Mouse (Mus musculus) midbrain, embryonic 16.5 days (tissue): ENCODE data around the gene Agtpbp1. TPM values are rescaled to one million over a fixed set of nuclear protein-coding genes. Genes with fewer than 3 reads are reported as not detected.

Experiments
- ATAC-seq: fragments of 200-750 bp; cut with Nextera tagmentation; 2 replicates; pipeline ENCODE4 v1.8.0; 2017; ENCODE audit warnings: moderate TSS enrichment
- H3K27ac ChIP-seq: fragments of 300-500 bp; sonication (generic); 2 replicates; pipeline ENCODE4 v1.5.1; 2014; ENCODE audit warnings: mild to moderate bottlenecking, low read length, mixed read lengths
- H3K27me3 ChIP-seq: fragments of 300-500 bp; sonication (generic); 2 replicates; pipeline ENCODE4 v1.6.1; 2014; ENCODE audit warnings: low read depth, low read length, mixed read lengths; ENCODE audit not compliant: control insufficient read depth, insufficient read depth
- H3K36me3 ChIP-seq: fragments of 300-500 bp; sonication (generic); 2 replicates; pipeline ENCODE4 v1.6.1; 2014; ENCODE audit warnings: mild to moderate bottlenecking, low read length, moderate library complexity, mixed read lengths; ENCODE audit not compliant: control insufficient read depth, insufficient read depth
- H3K4me1 ChIP-seq: fragments of 300-500 bp; sonication (generic); 2 replicates; pipeline ENCODE4 v1.6.1; 2014; ENCODE audit warnings: mild to moderate bottlenecking, low read length, mixed read lengths; ENCODE audit not compliant: control insufficient read depth, insufficient read depth
- H3K4me2 ChIP-seq: fragments of 300-500 bp; sonication (generic); 2 replicates; pipeline ENCODE4 v1.6.1; 2014; ENCODE audit warnings: mild to moderate bottlenecking, low read length, mixed read lengths
- H3K4me3 ChIP-seq: fragments of 300-500 bp; sonication (generic); 2 replicates; pipeline ENCODE4 v1.5.1; 2014; ENCODE audit warnings: low read depth, mild to moderate bottlenecking, low read length, moderate library complexity, mixed read lengths
- H3K9ac ChIP-seq: fragments of 300-500 bp; sonication (generic); 2 replicates; pipeline ENCODE4 v1.6.1; 2014; ENCODE audit warnings: low read depth, low read length, mixed read lengths
- H3K9me3 ChIP-seq: fragments of 300-500 bp; sonication (generic); replicated peaks from 2 replicates; pipeline ENCODE4 v1.6.1; 2014; ENCODE audit warnings: mild to moderate bottlenecking, low read length, mixed read lengths; ENCODE audit not compliant: control insufficient read depth, poor library complexity, severe bottlenecking
- WGBS: fragments of 180-500 bp; shearing (Covaris S2); extraction: QIAGEN DNeasy Blood & Tissue Kit; methylation state at CpG from one replicate; pipeline ENCODE4 v1.1.7; 2014; 5-methylcytosine and 5-hydroxymethylcytosine counted together
- polyA plus RNA-seq: library from polyadenylated mRNA; unstranded; fragments of >200 nt; fragmentation: Nextera tagmentation; extraction: Ambion mirVana; gene quantifications from 2 replicates; pipeline ENCODE4 v1.2.1, GENCODE M21; 2015

Agtpbp1 gene
- polyA plus RNA-seq, 1 experiment from 2014 or later, result 76.0 TPM

DNA sequence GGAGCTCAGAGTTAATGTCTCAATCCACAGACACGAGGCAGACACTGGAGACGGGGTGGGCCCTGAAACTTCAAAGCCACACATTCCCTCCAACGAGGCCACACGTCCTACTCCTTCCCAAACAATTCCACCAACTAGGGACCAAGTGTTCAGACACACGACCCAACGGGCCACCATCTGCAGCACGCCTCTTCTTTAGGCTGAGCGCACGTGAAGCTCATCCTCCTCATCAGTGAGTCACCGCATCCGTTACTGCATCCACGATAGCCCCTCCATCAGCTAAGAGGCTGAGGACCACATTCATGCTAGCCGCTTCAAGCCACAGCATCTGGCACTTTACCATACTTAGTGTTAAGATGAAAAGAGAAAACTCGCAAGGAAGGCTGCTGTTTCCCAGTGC, 107.6 kb downstream of the Agtpbp1 start:
- Histone ChIP-seq H3K4me1 (no peaks in the 10 kb centered on the region), H3K27me3 (no peaks in the 10 kb centered on the region), H3K4me2 (no peak overlapping the region), H3K9me3 (no peaks in the 10 kb centered on the region), H3K9ac (no peak overlapping the region), H3K4me3 (no peak overlapping the region), H3K36me3 (0 out of 2 replicates have a peak, but pooled peaks cover 5% of the 10 kb centered on the region), H3K27ac (no peak overlapping the region)
- WGBS, result 94% methylated on average over 14 of the region's 14 CpGs
- ATAC-seq, result no peak

GRCm38 (mm10) chr13:59474973-59475372, 110.1 kb downstream of the Agtpbp1 start:
- Histone ChIP-seq H3K9me3 (no peaks in the 10 kb centered on the region), H3K36me3 (0 out of 2 replicates have a peak, but pooled peaks cover 5% of the 10 kb centered on the region), H3K27ac (no peak overlapping the region), H3K4me2 (no peak overlapping the region), H3K9ac (no peak overlapping the region), H3K4me1 (no peaks in the 10 kb centered on the region), H3K27me3 (no peaks in the 10 kb centered on the region), H3K4me3 (no peak overlapping the region)
- ATAC-seq, result no peak
- 60% methylated on average over 8 of the region's 8 CpGs for WGBS

DNA sequence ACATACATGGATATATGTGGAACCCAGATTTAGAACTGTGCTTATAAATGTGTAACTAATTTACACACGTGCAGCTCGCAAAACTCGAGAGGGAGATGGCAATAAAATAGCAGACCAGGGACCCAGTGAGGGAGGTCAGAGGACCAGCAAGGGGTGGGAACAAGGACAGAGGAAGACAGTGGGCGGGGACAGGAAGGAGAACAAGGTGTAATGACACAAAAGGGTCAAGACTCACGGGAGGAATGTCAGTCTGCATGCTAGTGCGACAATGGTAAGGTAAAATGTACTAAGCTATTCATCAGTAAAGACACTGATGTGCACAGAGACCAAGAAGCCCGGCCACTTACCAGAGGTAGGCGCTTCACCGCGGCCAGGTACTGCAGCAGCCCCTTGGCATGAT, 111.7 kb downstream of the Agtpbp1 start:
- Histone ChIP-seq H3K27me3 (no peaks in the 10 kb centered on the region), H3K9ac (no peak overlapping the region), H3K27ac (peak overlapping the region; percentile 20; the same call in 1 of the 2 replicates), H3K4me1 (no peaks in the 10 kb centered on the region; the same call in 1 of the 2 replicates), H3K36me3 (0 out of 2 replicates have a peak, but pooled peaks cover 5% of the 10 kb centered on the region), H3K9me3 (no peaks in the 10 kb centered on the region), H3K4me2 (no peak overlapping the region), H3K4me3 (no peak overlapping the region)
- ATAC-seq, result no peak
- 88% methylated on average over 10 of the region's 10 CpGs for WGBS

DNA sequence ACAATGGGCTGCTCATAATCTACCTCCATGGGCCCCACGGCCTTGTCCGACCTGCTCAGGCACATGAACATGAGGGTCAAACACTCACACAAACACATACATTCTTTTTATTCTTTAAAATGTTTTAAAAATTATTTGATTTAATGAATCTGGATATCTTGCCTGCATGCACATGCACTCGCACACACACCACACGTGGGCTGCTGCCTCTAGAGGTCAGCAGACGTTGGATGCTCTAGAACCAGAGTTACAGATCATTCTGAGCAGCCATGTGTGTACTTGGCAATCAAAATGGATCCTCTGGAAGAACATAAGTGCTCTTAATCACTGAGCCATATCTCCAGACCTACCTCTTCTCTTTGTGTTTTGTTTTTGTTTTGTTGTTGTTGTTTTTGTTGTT, 112.8 kb downstream of the Agtpbp1 start:
- H3K9me3 ChIP-seq, result no peaks in the 10 kb centered on the region
- ATAC-seq, result no peak
- no peak overlapping the region for H3K4me2 ChIP-seq

GRCm38 (mm10) chr13:59469701-59470100, 115.3 kb downstream of the Agtpbp1 start:
- Histone ChIP-seq H3K27me3 (no peaks in the 10 kb centered on the region), H3K27ac (no peak overlapping the region), H3K4me3 (no peak overlapping the region), H3K9ac (no peak overlapping the region), H3K4me2 (no peak overlapping the region), H3K36me3 (0 out of 2 replicates have a peak, but pooled peaks cover 3% of the 10 kb centered on the region), H3K9me3 (no peaks in the 10 kb centered on the region), H3K4me1 (peaks cover 4% of the 10 kb centered on the region)
- WGBS, result 87% methylated on average over 5 of the region's 5 CpGs
- no peak for ATAC-seq

More for the DNA sequence above, 112.8 kb downstream of the Agtpbp1 start:
- 82% methylated on average over 5 of the region's 5 CpGs for WGBS
- Histone ChIP-seq H3K9ac (no peak overlapping the region), H3K36me3 (0 out of 2 replicates have a peak, but pooled peaks cover 5% of the 10 kb centered on the region), H3K4me3 (no peak overlapping the region), H3K27me3 (no peaks in the 10 kb centered on the region), H3K27ac (no peak overlapping the region), H3K4me1 (peaks cover 4% of the 10 kb centered on the region)

GRCm38 (mm10) chr13:59468181-59468802, 116.7 kb downstream of the Agtpbp1 start:
- no peak for ATAC-seq
- 0 out of 2 replicates have a peak overlapping the region, but pooled peaks have one; percentile 7 for H3K9ac ChIP-seq
- no peaks in the 10 kb centered on the region for H3K9me3 ChIP-seq
- no peaks in the 10 kb centered on the region for H3K27me3 ChIP-seq
- no peak overlapping the region for H3K4me3 ChIP-seq
- H3K4me2 ChIP-seq, result no peak overlapping the region
- H3K27ac ChIP-seq, result 0 out of 2 replicates have a peak overlapping the region, but pooled peaks have one; percentile 5
- H3K4me1 ChIP-seq, result peaks cover 4% of the 10 kb centered on the region
- WGBS, result 70% methylated on average over 8 of the region's 8 CpGs
- H3K36me3 ChIP-seq, result 0 out of 2 replicates have a peak, but pooled peaks cover 3% of the 10 kb centered on the region

GRCm38 (mm10) chr13:59467591-59467990, 117.4 kb downstream of the Agtpbp1 start:
- H3K36me3 ChIP-seq, result 0 out of 2 replicates have a peak, but pooled peaks cover 3% of the 10 kb centered on the region
- H3K4me2 ChIP-seq, result no peak overlapping the region
- no peak for ATAC-seq
- H3K9ac ChIP-seq, result no peak overlapping the region
- no peaks in the 10 kb centered on the region for H3K9me3 ChIP-seq
- 0 out of 2 replicates have a peak overlapping the region, but pooled peaks have one; percentile 5 for H3K27ac ChIP-seq
- 63% methylated on average over 3 of the region's 3 CpGs for WGBS
- no peaks in the 10 kb centered on the region for H3K27me3 ChIP-seq
- H3K4me3 ChIP-seq, result no peak overlapping the region
- peaks cover 4% of the 10 kb centered on the region for H3K4me1 ChIP-seq

- no peak overlapping the region for H3K9ac ChIP-seq
- no peak for ATAC-seq
- WGBS, result 89% methylated on average over 3 of the region's 3 CpGs
Measured at GRCm38 (mm10) chr13:59460958-59461357, 124.1 kb downstream of the Agtpbp1 start.

DNA sequence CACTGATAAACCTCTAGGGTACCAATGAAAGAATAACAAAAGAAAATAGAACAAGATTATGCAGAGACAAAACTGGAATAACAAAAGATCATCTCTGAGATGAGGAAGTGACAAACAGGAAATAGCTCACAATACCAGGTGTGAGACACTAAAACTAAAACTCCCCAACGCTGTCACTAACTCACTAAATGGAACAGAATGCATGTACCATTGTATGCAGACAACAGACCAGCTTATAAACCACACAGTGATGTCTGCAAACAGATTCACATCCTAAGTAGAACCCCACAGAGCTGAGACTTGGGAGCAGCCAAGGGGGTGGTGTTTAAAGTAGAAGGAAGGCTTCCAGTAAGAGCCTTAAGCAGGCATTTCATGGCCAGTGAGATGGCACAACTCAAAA, 128.8 kb downstream of the Agtpbp1 start:
- Histone ChIP-seq H3K4me2 (no peak overlapping the region), H3K27ac (no peak overlapping the region), H3K4me3 (no peak overlapping the region), H3K27me3 (no peaks in the 10 kb centered on the region), H3K9ac (no peak overlapping the region), H3K36me3 (0 out of 2 replicates have a peak, but pooled peaks cover 3% of the 10 kb centered on the region), H3K4me1 (0 out of 2 replicates have a peak, but pooled peaks cover 2% of the 10 kb centered on the region), H3K9me3 (no peaks in the 10 kb centered on the region)
- WGBS, result 91% methylated on average over 1 of the region's 1 CpGs
- no peak for ATAC-seq

More at GRCm38 (mm10) chr13:59460958-59461357, 124.1 kb downstream of the Agtpbp1 start:
- Histone ChIP-seq H3K4me3 (no peak overlapping the region), H3K4me1 (no peaks in the 10 kb centered on the region), H3K27me3 (no peaks in the 10 kb centered on the region), H3K36me3 (0 out of 2 replicates have a peak, but pooled peaks cover 6% of the 10 kb centered on the region), H3K9me3 (no peaks in the 10 kb centered on the region), H3K27ac (no peak overlapping the region), H3K4me2 (no peak overlapping the region)
